Mouse (Mus musculus) embryo, embryonic 10.5 days (tissue): ENCODE measurements around the gene Ccn2.

Experiments used
- DNase-seq: peaks from one replicate; pipeline ENCODE4 v3.0.0-alpha.2; 2015; ENCODE audit warnings: low spot score

The Ccn2 gene

DNA sequence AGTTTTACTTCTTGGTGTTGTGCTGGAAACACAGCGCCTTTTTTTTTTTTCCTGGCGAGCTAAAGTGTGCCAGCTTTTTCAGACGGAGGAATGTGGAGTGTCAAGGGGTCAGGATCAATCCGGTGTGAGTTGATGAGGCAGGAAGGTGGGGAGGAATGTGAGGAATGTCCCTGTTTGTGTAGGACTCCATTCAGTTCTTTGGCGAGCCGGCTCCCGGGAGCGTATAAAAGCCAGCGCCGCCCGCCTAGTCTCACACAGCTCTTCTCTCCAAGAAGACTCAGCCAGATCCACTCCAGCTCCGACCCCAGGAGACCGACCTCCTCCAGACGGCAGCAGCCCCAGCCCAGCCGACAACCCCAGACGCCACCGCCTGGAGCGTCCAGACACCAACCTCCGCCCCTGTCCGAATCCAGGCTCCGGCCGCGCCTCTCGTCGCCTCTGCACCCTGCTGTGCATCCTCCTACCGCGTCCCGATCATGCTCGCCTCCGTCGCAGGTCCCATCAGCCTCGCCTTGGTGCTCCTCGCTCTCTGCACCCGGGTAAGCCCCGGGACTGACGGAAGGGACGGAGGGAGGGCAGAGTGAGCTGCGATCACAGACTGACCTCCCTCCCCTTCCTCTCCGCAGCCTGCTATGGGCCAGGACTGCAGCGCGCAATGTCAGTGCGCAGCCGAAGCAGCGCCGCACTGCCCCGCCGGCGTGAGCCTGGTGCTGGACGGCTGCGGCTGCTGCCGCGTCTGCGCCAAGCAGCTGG, at the start of gene Ccn2:
Gene Ccn2, plus strand, starts transcription at position 193 of the 753 bp plus-strand sequence.
- DNase-seq = peak; percentile 90

DNA sequence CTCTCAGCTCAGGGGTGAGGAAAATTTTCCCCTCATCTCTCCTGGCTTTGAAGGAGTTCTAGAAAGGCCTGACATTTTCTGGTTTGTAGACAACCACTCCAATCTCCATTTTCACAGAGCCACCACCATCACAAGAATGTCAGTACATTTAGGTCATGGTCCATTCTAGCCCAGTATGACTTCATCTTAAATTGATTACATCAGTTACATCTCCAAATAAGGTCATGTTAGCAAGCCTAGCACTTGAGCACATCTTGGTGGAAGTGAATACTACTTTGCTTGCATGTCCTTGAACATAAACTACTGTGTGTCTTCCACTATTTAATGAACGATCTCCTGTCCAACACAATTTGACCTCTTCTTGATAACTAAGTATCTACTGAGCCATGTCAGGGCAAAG, 42.4 kb upstream of the Ccn2 start:
- DNase-seq = no peak

DNA sequence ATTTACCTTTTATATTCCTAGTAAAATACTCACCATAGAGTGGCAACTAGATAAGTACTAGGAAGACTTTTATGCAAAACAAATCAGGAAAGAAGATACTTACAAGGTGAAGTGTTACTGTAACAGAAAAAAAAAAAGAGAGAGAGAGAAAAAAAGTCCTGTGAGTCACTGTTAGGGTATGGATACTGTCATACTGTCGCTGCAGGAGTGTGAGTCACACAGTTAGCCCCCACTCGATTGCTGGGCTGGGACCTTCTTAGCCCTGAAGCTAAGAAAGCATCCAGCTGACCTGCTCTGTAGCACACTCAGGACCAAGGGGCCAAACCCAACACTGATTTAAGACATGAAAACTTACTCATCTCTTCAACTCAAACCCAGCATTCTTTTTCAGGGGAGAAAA, 41.2 kb upstream of the Ccn2 start:
- no peak for DNase-seq

DNA sequence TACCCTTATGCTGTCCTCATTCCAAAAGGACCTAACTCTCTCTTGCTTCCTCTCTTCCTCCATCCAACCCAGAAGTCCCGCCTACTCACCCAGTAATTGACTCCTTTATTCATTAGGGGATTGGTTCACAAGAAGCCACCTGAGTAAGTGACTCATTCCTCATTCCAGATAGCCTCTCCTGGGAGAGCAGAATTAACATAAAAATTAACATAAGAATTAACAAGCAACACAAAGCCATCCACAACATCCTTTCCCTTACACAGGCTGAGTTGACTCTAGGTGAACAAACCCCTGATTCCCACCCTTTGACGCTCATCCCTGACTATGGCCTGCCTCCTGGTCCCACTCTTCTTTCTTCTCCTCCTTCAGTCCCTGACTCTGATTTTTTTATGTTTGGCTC, 36.9 kb upstream of the Ccn2 start:
- DNase-seq = no peak

DNA sequence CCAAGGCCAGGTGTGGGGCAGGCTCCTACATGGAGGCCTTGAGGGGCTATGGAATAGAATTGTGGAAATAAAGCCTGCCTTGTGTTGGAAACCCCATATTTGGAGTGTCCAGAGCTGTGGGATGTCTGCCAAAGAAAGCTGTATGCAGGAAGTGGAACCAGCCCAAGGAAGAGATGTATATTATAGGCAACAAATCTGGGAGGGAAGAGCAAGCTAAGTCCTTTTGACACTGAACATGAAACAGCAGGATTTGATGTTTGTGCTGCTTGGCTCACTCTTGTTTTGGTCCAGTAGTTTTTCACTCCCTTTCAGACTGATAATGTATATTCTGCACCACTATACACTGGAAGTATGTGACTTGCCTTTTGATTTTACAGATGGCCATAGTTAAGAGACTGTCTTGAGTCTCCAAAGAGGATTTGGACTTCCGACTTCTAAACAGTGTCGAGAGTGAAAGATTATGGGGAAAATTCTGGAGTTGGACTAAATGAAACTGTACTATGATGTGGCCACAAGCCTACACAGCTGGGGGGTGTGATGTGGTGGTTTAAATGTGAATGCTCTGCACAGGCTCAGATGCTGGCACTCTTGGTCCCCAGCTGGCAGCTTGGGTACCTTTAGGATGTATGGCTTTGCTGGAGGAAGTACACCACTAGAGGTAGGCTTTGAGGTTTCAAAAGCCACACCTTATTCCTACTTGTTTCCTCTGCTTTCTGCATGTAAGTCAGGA, 25.4 kb upstream of the Ccn2 start:
- DNase-seq = no peak

DNA sequence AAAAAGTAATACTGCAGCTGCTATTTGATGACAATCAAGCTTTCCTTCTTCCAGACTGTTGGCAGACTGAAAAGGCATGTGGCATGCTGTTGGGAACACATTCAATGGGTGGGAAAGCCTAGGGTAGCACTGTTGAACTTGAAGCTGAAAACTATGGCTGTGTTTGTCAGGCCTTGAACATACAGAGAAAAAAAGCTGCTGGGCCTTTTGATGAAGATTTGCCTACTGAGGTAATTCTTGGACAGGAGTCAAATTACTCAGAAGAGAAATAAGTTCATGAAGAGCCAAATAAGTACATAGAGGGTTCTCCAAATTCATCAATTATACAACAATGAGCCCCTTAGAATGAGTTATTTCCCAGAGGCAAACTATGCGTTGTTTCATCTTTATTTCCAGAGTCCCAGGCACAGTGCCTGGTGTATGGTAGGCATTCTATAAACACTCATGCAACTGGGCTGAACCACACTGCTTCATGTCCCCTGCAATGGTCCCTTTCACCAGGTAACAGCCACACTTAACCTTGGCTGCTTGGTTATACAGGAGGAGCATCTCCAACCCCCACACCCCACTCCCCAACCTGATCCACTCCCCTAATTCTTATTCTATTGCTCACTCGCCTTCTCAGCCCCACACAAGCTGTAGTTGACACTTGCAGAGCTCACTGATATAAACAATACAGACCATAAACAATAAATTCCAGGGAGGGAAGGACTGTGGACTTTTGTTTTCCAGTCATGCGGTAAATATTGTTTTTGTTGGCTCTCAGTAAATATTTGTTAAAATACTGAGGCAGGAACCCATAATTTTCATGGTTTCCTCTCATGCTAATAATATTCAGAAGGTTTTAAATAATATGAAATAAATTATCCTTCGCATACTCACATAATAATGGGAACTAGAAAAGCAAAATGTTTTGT, 22.9 kb upstream of the Ccn2 start:
- DNase-seq = no peak

DNA sequence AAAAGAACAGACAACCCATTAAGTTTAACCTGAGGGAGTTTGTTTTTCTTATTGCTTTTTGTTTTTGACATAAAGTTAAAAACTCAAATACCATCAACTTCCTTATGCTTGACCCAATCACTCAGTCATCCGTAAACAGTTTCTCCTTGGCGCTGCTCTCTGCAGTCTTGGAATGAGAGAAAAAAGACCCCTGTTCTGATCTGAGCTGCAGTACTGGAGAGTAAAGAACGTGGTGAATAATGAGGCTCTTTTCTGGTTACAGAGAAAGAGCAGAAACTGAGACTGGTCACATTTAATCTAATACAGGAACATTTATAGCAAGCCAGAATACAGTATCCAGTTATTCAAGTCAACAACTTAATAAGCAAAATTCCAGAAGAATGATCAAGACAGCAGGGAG, 21.8 kb upstream of the Ccn2 start:
- DNase-seq = no peak

DNA sequence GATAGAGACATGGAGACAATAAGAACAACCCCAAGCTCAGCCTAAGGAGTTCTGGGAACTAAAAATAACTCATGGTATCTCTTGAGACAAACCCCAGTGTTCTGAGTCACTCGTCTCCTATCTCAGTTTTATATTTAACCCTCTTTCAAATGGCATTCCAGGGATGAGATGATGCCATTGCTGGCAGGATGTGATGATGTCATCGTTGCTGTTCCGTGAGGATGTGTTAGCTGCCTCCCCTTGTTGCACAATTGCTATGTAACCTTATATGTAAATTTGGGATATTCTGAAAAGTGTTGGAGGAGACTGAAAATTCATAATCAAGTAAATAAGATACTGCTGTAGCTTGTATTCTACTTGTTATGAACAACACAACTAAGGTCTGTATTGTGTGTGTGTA, 14.2 kb upstream of the Ccn2 start:
- no peak for DNase-seq

DNA sequence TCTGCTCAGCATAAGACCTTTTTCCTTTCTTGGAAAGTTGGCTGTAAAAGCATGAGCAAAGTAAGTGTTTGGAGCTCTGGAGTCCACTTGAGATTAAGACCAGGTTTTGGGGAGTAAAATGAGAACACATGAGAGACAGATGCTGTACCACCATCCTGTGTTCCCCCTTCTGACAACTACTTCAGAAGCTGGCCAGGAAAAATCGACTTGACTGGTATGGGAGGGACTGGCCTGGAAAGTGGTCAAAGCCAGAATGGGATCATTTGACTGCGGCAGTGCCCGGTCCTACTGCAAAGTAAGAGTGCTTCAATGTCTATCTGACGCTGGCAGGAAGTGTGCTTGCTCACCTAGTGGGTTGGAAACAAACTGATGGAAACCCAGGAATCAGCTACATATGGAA, 6.4 kb upstream of the Ccn2 start:
- DNase-seq = no peak

DNA sequence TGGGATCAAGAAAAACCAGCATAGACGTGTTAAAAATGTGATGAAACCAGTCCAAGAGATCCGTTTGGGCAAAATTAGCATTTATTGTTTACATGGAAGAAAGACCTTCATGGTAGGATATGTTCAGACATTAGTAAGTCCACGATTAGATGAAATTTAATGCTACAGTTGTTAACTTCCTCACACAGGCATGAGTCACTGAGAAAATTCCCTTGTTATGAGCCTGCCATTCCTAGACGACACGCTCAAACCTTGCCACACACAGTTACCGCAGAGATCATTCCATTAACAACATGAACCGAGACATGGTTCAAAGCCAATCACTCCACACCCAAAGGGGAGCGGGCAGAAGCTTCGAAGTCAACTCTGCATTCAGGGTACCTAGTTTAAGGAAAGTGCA, 6.0 kb upstream of the Ccn2 start:
- DNase-seq = no peak

DNA sequence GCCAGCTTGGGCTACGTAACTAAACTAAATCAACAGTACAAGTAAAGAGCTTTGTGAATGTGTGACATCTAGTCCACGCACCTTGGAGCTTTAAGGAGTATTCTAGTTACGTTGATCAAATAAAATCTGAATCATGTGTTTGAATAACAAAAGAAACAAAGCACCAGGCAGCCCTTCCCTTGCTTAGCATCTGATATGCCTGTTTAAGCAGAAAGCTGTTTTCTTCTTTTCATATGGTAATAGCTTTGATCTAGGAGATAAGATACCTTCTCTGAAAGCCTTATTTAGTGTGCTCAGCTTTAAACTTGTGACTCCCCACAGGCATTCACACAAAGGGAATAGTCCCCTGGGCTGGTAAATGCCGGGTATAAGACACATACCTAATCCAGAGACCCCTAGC, 4.7 kb upstream of the Ccn2 start:
- no peak for DNase-seq

DNA sequence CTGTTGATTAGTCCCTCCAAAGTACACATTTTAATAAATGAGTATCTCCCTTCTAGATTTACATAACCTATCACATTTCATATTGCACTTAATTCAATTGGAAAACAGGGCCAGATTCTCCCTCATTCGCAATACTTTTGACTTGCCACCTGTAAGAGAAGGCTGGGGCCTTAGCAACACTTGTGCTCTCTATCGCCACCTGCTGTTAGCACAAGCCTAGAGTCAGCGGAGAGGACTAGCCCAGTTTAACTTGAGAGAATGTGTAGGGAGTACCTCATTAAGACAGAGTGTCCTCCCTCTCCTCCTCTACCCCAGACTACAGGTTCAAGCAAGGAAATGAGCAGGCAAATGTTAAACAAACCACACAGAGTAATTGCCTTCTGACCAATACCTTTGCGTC, 4.1 kb upstream of the Ccn2 start:
- peak; percentile 92 for DNase-seq

DNA sequence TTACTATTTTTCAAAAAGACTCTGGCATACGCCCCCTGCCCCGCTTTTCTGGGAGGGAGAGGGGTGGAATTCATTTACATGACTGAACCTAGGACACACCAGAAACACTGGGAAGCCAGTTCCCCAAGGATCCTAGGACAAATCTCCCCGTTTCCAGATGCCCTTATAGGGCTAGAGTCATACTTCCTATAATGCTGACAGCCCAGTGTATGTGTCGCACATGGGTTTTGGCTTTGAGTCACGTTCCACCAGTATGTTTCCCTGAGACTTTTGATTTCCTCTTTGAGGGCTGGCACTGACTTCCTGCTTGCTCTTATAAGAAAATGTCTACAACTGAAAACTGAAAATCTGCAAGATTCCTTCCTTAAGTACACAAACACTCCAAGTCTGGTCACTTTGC, 3.5 kb upstream of the Ccn2 start:
- DNase-seq = no peak

DNA sequence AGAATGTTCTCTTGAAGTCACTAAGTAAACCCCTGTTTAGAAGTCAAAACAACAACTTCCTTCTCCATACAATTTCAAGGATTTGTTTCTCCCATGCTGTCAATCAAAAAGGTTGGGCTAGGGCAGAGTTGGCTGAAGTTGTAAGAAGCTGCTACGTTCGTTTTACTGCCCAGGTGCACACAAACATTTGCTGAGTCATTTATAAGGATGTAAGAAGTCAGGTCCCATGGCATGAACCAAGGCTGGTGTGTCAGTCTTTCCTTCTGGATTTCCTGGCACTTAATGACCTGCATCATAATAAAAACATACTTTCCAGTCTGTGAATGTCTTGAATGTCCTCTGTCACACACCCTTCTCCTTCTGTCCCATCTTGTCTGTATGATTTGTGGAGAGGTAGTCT, 2.9 kb upstream of the Ccn2 start:
- DNase-seq = no peak

DNA sequence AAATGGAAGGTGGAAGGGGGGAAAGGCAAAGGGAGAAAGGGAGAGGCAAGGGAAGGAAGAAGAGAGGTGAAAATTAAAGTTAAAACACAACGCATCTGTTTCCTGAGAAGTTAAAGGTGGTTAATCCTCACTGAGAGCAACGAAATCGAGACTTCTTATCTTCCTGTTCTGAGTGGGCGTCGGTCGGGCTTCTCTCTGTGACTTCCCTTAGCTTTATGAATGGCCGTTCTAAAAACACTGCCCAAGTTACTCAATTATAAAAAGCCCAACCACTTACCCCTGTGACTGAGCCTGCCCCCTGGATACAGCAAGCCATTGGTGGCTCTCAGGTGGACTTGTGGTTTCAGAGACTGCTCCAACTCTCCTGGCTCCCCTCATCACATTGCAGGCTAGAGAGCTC, 2.3 kb upstream of the Ccn2 start:
- no peak for DNase-seq

DNA sequence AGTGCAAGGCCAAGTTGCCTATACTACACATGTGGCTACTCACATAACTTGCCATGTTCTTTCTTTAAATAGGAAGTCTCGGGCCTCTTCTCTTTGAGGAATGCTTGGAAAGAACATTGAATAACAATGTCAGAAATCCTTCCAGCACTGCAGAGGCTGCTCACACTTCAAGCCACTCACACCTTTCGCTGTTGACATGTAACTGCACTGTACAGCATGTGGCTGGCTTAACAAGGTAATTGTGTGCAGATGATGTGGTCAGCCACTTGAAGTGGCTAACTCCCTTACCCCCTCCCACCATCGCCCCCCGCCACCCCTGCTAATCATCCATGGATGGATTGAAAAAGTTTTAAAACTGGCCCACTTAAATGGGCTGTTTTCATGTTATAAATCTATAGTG, 1.7 kb upstream of the Ccn2 start:
- peak; percentile 50 for DNase-seq

DNA sequence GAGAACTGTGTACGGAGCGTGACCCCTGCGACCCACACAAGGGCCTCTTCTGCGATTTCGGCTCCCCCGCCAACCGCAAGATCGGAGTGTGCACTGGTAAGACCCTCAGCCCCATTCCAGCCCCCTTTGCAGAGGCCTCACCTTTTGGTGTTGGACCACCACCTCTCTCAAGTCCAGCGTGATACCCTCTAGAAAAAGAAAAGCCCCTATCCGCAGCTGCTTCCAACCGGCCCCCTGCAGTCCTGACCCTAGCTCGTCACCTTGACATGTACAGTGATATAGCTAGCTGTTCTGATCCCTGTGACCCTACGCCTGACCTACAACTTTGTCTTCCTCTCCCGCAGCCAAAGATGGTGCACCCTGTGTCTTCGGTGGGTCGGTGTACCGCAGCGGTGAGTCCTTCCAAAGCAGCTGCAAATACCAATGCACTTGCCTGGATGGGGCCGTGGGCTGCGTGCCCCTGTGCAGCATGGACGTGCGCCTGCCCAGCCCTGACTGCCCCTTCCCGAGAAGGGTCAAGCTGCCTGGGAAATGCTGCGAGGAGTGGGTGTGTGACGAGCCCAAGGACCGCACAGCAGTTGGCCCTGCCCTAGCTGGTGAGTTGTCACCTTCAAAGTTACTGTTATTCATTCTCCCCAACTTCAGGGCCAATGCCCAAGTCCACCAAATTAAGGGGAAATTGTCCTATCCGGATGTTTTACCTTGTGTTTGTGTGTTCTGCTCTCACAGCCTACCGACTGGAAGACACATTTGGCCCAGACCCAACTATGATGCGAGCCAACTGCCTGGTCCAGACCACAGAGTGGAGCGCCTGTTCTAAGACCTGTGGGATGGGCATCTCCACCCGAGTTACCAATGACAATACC, 994 bp downstream of the Ccn2 start:
- DNase-seq = no peak

DNA sequence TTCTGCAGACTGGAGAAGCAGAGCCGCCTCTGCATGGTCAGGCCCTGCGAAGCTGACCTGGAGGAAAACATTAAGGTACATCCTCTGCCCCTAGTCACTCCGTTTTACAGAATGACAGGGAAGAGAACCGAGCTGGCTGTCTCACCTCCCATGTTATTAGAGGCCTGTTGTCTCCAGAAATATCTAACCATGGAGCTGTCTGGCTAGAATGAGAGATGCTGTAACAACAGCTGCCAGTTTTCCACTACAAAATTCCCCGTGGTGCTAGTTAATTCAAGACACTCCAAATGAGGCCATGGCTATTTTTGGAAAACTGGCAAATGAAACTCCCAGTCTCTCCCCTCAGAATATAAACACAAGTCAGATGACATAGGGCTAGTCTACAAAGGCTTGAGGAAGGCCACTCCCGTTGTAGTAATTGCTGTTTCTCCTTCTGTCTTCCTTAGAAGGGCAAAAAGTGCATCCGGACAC, 1.7 kb downstream of the Ccn2 start:
- DNase-seq = no peak

DNA sequence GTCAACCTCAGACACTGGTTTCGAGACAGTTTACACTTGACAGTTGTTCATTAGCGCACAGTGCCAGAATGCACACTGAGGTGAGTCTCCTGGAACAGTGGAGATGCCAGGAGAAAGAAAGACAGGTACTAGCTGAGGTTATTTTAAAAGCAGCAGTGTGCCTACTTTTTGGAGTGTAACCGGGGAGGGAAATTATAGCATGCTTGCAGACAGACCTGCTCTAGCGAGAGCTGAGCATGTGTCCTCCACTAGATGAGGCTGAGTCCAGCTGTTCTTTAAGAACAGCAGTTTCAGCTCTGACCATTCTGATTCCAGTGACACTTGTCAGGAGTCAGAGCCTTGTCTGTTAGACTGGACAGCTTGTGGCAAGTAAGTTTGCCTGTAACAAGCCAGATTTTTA, 2.5 kb downstream of the Ccn2 start:
- no peak for DNase-seq

DNA sequence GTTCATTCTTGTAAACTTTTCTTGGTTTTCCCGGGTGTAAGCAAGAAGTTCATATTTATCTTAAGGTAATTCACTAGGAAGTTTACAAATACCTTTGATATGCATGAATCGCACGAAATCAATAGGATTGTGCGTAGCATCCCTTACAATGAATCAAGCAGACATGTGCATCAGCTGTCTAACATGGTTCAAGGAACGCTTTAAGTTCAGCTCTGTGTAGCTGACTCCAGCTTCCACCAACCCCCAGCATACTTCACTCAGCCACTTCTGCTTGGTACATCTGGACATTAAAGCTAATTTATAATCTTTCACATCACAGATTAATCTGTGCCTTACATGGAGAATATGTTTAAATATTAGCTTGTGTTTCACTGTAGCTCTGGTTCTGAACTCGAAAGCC, 3.5 kb downstream of the Ccn2 start:
- no peak for DNase-seq

DNA sequence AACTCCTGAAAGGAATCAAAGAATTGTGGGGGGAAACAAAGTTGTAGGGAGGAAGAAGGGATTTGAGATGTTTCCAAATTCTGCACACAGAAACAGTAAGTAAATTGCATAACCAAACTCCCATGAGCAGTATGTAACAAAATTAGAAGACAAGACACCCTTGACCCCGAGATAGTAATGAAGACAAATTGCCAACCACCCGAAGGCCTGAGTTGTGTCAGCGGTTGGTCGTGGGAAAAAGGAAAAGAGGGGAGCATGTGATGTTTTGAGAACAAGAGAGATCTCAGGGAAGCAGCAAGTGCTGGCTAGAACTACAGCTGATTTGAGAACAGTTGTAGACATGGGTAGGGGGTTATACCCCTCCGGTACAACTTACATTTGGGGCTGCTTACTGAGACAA, 4.6 kb downstream of the Ccn2 start:
- DNase-seq = no peak

DNA sequence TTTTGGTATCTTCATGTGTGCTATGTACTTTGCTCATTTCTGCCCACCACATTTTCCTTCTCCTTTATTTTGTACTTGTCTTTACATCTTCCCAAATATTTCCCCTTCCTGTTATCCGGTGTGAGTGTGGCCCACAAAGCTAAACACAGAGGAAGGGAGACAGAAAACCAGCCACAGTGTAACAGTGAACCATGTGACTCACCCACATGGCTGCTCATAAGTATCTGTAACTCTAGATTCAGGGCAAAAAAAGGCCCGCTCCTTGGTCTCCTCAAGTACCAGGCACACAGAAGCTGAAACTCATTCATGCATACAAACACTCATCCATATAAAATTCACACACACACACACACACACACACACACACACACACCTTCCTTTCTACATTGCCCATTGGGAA, 7.8 kb downstream of the Ccn2 start:
- no peak for DNase-seq
